Mouse (Mus musculus) stomach, postnatal 0 days (tissue): ENCODE results near the gene Tnrc6b. TPM values are rescaled to one million over a fixed set of nuclear protein-coding genes. Genes with fewer than 3 reads are reported as not detected.

Experiments used
- ATAC-seq: fragments of 200-750 bp; cut with Nextera tagmentation; 2 replicates; pipeline ENCODE4 v1.8.0; 2017; ENCODE audit not compliant: low FRiP score, low TSS enrichment
- DNase-seq: peaks from one replicate; pipeline ENCODE4 v3.0.0-alpha.2; 2016; ENCODE audit warnings: low spot score
- H3K27ac ChIP-seq: fragments of 300-500 bp; sonication (generic); replicated peaks from 2 replicates; pipeline ENCODE4 v1.5.1; 2014; ENCODE audit warnings: mild to moderate bottlenecking, control low read depth
- H3K27me3 ChIP-seq: fragments of 300-500 bp; sonication (generic); 2 replicates; pipeline ENCODE4 v1.6.1; 2014; ENCODE audit warnings: low read length; ENCODE audit not compliant: control insufficient read depth, insufficient read depth
- H3K36me3 ChIP-seq: fragments of 300-500 bp; sonication (generic); 2 replicates; pipeline ENCODE4 v1.6.1; 2014; ENCODE audit warnings: low read length, mixed read lengths; ENCODE audit not compliant: control insufficient read depth, insufficient read depth
- H3K4me1 ChIP-seq: fragments of 300-500 bp; sonication (generic); replicated peaks from 2 replicates; pipeline ENCODE4 v1.6.1; 2014; ENCODE audit warnings: antibody characterized with exemption; ENCODE audit not compliant: control insufficient read depth, insufficient read depth
- H3K4me2 ChIP-seq: fragments of 300-500 bp; sonication (generic); replicated peaks from 2 replicates; pipeline ENCODE4 v1.6.1; 2014; ENCODE audit warnings: low read depth, mild to moderate bottlenecking, control low read depth, moderate library complexity
- H3K4me3 ChIP-seq: fragments of 300-500 bp; sonication (generic); 2 replicates; pipeline ENCODE4 v1.5.1; 2014; ENCODE audit warnings: low read depth, low read length, control low read depth
- H3K9ac ChIP-seq: fragments of 300-500 bp; sonication (generic); 2 replicates; pipeline ENCODE4 v1.6.1; 2014; ENCODE audit warnings: mild to moderate bottlenecking, low read length, control low read depth, mixed read lengths
- H3K9me3 ChIP-seq: fragments of 300-500 bp; sonication (generic); 2 replicates; pipeline ENCODE4 v1.6.1; 2016; ENCODE audit warnings: low read length; ENCODE audit not compliant: control insufficient read depth
- CTCF ChIP-seq: IDR thresholded peaks from 2 replicates; pipeline ENCODE4 v1.5.1; 2016; ENCODE audit warnings: antibody characterized with exemption, low read depth, mild to moderate bottlenecking, moderate library complexity
- EP300 ChIP-seq: optimal IDR thresholded peaks from 2 replicates; pipeline ENCODE3; 2016; ENCODE audit warnings: antibody characterized with exemption
- WGBS: fragments of 180-500 bp; shearing (Covaris S2); extraction: QIAGEN DNeasy Blood & Tissue Kit; methylation state at CpG from one replicate; pipeline ENCODE4 v1.1.7; 2014; 5-methylcytosine and 5-hydroxymethylcytosine counted together
- polyA plus RNA-seq: library from polyadenylated mRNA; unstranded; fragments of >200 nt; fragmentation: Nextera tagmentation; extraction: Ambion mirVana; gene quantifications from 2 replicates; pipeline ENCODE4 v1.2.1, GENCODE M21; 2015

Gene Tnrc6b
- polyA plus RNA-seq, 1 experiment from 2014 or later = 8.5 TPM

- Histone ChIP-seq H3K4me2 (no peak overlapping the region), H3K4me3 (no peak overlapping the region), H3K27me3 (no peaks in the 10 kb centered on the region), H3K27ac (no peak overlapping the region), H3K9me3 (no peaks in the 10 kb centered on the region), H3K4me1 (0 out of 2 replicates have a peak, but pooled peaks cover 8% of the 10 kb centered on the region), H3K36me3 (no peaks in the 10 kb centered on the region), H3K9ac (no peak overlapping the region)
- DNase-seq (no peak), ATAC-seq (no peak)
- 73% methylated on average over 7 of the region's 7 CpGs for WGBS
- TF ChIP-seq CTCF (no peak), EP300 (no peak)
These were observed 103.7 kb downstream of the Tnrc6b start for GRCm38 (mm10) chr15:80814792-80815191.

GRCm38 (mm10) chr15:80822276-80822675 is 111.2 kb downstream of the Tnrc6b start:
- no peaks in the 10 kb centered on the region for H3K27me3 ChIP-seq
- H3K4me3 ChIP-seq = no peak overlapping the region
- H3K4me1 ChIP-seq = no peaks in the 10 kb centered on the region
- no peaks in the 10 kb centered on the region for H3K9me3 ChIP-seq
- no peak for TF ChIP-seq CTCF
- TF ChIP-seq EP300 = no peak
- no peaks in the 10 kb centered on the region for H3K36me3 ChIP-seq
- WGBS = 44% methylated on average over 1 of the region's 1 CpGs
- ATAC-seq = no peak
- H3K27ac ChIP-seq = no peak overlapping the region
- no peak overlapping the region for H3K9ac ChIP-seq
- no peak for DNase-seq
- no peak overlapping the region for H3K4me2 ChIP-seq

GRCm38 (mm10) chr15:80831170-80831569 is 120.1 kb downstream of the Tnrc6b start:
- TF ChIP-seq CTCF = no peak
- no peak for TF ChIP-seq EP300
- WGBS = 67% methylated on average over 3 of the region's 3 CpGs
- Histone ChIP-seq H3K9me3 (no peaks in the 10 kb centered on the region), H3K4me3 (no peak overlapping the region), H3K9ac (no peak overlapping the region), H3K36me3 (no peaks in the 10 kb centered on the region), H3K27me3 (no peaks in the 10 kb centered on the region), H3K4me1 (no peaks in the 10 kb centered on the region), H3K4me2 (no peak overlapping the region), H3K27ac (no peak overlapping the region)
- DNase-seq (no peak), ATAC-seq (no peak)

- Histone ChIP-seq H3K27me3 (no peaks in the 10 kb centered on the region), H3K27ac (no peak overlapping the region), H3K9me3 (no peaks in the 10 kb centered on the region), H3K4me1 (no peaks in the 10 kb centered on the region), H3K4me3 (no peak overlapping the region), H3K36me3 (no peaks in the 10 kb centered on the region), H3K9ac (no peak overlapping the region), H3K4me2 (no peak overlapping the region)
- no peak for TF ChIP-seq CTCF
- TF ChIP-seq EP300 = no peak
- WGBS = 46% methylated on average over 3 of the region's 3 CpGs
- no peak for DNase-seq
- ATAC-seq = no peak
These were observed 121.7 kb downstream of the Tnrc6b start for GRCm38 (mm10) chr15:80832808-80833207.

- 56% methylated on average over 3 of the region's 3 CpGs for WGBS
- no peak for TF ChIP-seq CTCF
- no peak for TF ChIP-seq EP300
- ATAC-seq (no peak), DNase-seq (no peak)
- Histone ChIP-seq H3K4me3 (no peak overlapping the region), H3K9ac (no peak overlapping the region), H3K36me3 (no peaks in the 10 kb centered on the region), H3K4me2 (no peak overlapping the region), H3K27me3 (no peaks in the 10 kb centered on the region), H3K27ac (no peak overlapping the region), H3K9me3 (no peaks in the 10 kb centered on the region), H3K4me1 (peaks cover 3% of the 10 kb centered on the region; the same call in 1 of the 2 replicates)
These were observed 125.1 kb downstream of the Tnrc6b start for GRCm38 (mm10) chr15:80836246-80836645.

- TF ChIP-seq EP300 (no peak), CTCF (no peak)
- no peaks in the 10 kb centered on the region for H3K36me3 ChIP-seq
- H3K4me2 ChIP-seq = no peak overlapping the region
- DNase-seq = no peak
- H3K27me3 ChIP-seq = no peaks in the 10 kb centered on the region
- no peak overlapping the region for H3K27ac ChIP-seq
- no peaks in the 10 kb centered on the region for H3K9me3 ChIP-seq
- H3K4me3 ChIP-seq = no peak overlapping the region
- no peak overlapping the region for H3K9ac ChIP-seq
- ATAC-seq = no peak
- WGBS = 56% methylated on average over 4 of the region's 4 CpGs
- H3K4me1 ChIP-seq = peaks cover 3% of the 10 kb centered on the region; the same call in 1 of the 2 replicates
These were observed 127.7 kb downstream of the Tnrc6b start for GRCm38 (mm10) chr15:80838836-80839235.
